Mouse (Mus musculus) embryonic facial prominence, embryonic 11.5 days (tissue): ENCODE measurements around the gene Rab43. TPM values are rescaled to one million over a fixed set of nuclear protein-coding genes. Genes with fewer than 3 reads are reported as not detected.

Experiments
- ATAC-seq: fragments of 200-750 bp; cut with Nextera tagmentation; replicated peaks from 2 replicates; pipeline ENCODE4 v1.8.0; 2017; ENCODE audit warnings: low read depth; ENCODE audit not compliant: insufficient number of reproducible peaks, low FRiP score, low TSS enrichment
- DNase-seq: peaks from one replicate; pipeline ENCODE4 v3.0.0-alpha.2; 2015; ENCODE audit warnings: low spot score
- H3K27ac ChIP-seq: fragments of 300-500 bp; sonication (generic); replicated peaks from 2 replicates; pipeline ENCODE4 v1.5.1; 2014; ENCODE audit warnings: mild to moderate bottlenecking, low read depth, low read length, control low read depth
- H3K27me3 ChIP-seq: fragments of 300-500 bp; sonication (generic); 2 replicates; pipeline ENCODE4 v1.6.1; 2014; ENCODE audit warnings: mild to moderate bottlenecking, low read length, moderate library complexity, mixed read lengths; ENCODE audit not compliant: control insufficient read depth, insufficient read depth
- H3K36me3 ChIP-seq: fragments of 300-500 bp; sonication (generic); replicated peaks from 2 replicates; pipeline ENCODE4 v1.6.1; 2014; ENCODE audit warnings: low read depth, mild to moderate bottlenecking, low read length, moderate library complexity, mixed read lengths; ENCODE audit not compliant: control insufficient read depth, insufficient read depth
- H3K4me1 ChIP-seq: fragments of 300-500 bp; sonication (generic); 2 replicates; pipeline ENCODE4 v1.6.1; 2014; ENCODE audit warnings: low read length, mixed read lengths; ENCODE audit not compliant: control insufficient read depth, insufficient read depth
- H3K4me2 ChIP-seq: fragments of 300-500 bp; sonication (generic); 2 replicates; pipeline ENCODE4 v1.6.1; 2014; ENCODE audit warnings: low read depth, mild to moderate bottlenecking, control low read depth, low read length, moderate library complexity
- H3K4me3 ChIP-seq: fragments of 300-500 bp; sonication (generic); 2 replicates; pipeline ENCODE4 v1.5.1; 2014; ENCODE audit warnings: low read depth, low read length, control low read depth
- H3K9ac ChIP-seq: fragments of 300-500 bp; sonication (generic); replicated peaks from 2 replicates; pipeline ENCODE4 v1.6.1; 2014; ENCODE audit warnings: mild to moderate bottlenecking, control low read depth, low read length
- H3K9me3 ChIP-seq: fragments of 300-500 bp; sonication (generic); replicated peaks from 2 replicates; pipeline ENCODE4 v1.6.1; 2016; ENCODE audit warnings: mild to moderate bottlenecking, low read length, inconsistent platforms, mixed read lengths; ENCODE audit not compliant: control insufficient read depth
- WGBS: fragments of 180-500 bp; shearing (Covaris S2); extraction: QIAGEN DNeasy Blood & Tissue Kit; methylation state at CpG from one replicate; pipeline ENCODE4 v1.1.7; 2014; 5-methylcytosine and 5-hydroxymethylcytosine counted together
- polyA plus RNA-seq: library from polyadenylated mRNA; unstranded; fragments of >200 nt; fragmentation: Nextera tagmentation; extraction: Ambion mirVana; gene quantifications from 2 replicates; pipeline ENCODE4 v1.2.1, GENCODE M21; 2014

The Rab43 gene
- polyA plus RNA-seq, 1 experiment from 2014 or later, result 7.3 TPM

DNA sequence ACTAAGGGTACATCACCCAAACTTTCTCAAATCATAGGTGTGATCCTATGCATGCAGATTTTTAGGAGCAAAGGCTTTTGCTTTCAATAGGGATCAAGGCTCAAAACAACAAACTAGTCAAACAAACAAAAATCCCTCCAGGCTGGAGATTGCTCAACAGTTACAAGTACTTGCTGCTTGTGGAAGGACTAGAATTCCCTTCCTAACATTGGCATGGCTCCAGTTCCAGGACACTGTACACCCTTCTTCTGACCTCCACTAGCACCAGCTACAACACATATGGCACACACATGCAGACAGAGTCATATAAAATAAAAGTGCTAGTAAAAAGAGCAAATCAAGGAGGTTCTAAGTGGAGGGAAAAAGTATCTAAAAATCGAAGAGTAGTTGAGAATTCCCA is 34.8 kb upstream of the Rab43 start:
- H3K4me2 ChIP-seq, result no peak overlapping the region
- DNase-seq, result no peak
- no peak overlapping the region for H3K27ac ChIP-seq
- H3K4me1 ChIP-seq, result no peaks in the 10 kb centered on the region
- WGBS, result 72% methylated on average over 1 of the region's 1 CpGs
- peaks cover 7% of the 10 kb centered on the region for H3K36me3 ChIP-seq
- H3K27me3 ChIP-seq, result no peaks in the 10 kb centered on the region
- no peak for ATAC-seq
- H3K9ac ChIP-seq, result no peak overlapping the region
- no peaks in the 10 kb centered on the region for H3K9me3 ChIP-seq
- H3K4me3 ChIP-seq, result no peak overlapping the region

- H3K4me2 ChIP-seq, result no peak overlapping the region
- H3K27me3 ChIP-seq, result no peaks in the 10 kb centered on the region
- ATAC-seq, result no peak
- no peak overlapping the region for H3K9ac ChIP-seq
- no peak overlapping the region for H3K4me3 ChIP-seq
- no peaks in the 10 kb centered on the region for H3K4me1 ChIP-seq
- H3K27ac ChIP-seq, result no peak overlapping the region
- no peaks in the 10 kb centered on the region for H3K9me3 ChIP-seq
- 92% methylated on average over 13 of the region's 13 CpGs for WGBS
- DNase-seq, result no peak
- H3K36me3 ChIP-seq, result peaks cover 7% of the 10 kb centered on the region
These were observed 33.2 kb upstream of the Rab43 start for GRCm38 (mm10) chr6:87845031-87845695.

DNA sequence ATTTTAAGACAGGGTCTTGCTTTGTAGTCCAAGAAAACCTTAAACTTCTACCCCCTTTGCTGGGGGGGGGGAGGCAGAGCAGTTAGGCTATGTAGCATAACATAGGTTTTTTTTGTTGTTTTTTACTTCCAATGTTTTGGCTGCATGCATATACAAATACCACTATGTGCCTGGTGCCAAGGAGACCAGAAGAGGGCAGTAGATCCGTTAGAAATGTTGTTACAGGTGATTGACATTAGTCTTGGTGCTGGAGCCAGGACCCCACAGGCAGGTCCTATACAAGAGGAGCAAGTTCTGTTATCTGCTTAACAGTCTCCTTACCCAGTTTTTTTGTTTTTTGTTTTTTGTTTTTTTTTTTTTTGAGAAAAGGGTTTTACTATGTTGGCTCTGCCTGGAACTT is 30.3 kb upstream of the Rab43 start:
- ATAC-seq (no peak), DNase-seq (peak; percentile 40)
- WGBS, result 30% methylated on average over 1 of the region's 1 CpGs
- Histone ChIP-seq H3K27ac (no peak overlapping the region), H3K36me3 (peaks cover 7% of the 10 kb centered on the region), H3K9me3 (no peaks in the 10 kb centered on the region), H3K27me3 (no peaks in the 10 kb centered on the region), H3K4me1 (no peaks in the 10 kb centered on the region), H3K4me2 (no peak overlapping the region), H3K9ac (no peak overlapping the region), H3K4me3 (no peak overlapping the region)

DNA sequence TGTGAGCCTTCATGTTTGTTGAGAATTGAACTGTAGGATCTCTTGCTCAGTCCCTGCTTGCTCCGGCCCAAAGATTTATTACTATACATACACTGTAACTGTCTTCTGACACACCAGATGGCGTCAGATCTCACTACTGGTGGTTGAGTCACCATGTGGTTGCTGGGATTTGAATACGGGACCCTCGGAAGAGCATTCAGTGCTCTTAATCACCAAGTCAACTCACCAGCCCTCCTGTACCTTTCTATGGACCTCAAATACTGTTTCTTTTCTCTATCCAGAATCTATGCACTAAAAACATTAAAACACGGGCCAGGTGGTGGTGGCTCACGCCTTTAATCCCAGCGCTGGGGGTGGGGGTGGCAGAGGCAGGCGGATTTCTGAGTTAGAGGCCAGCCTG is 29.7 kb upstream of the Rab43 start:
- 80% methylated on average over 8 of the region's 8 CpGs for WGBS
- peaks cover 7% of the 10 kb centered on the region for H3K36me3 ChIP-seq
- DNase-seq, result no peak

GRCm38 (mm10) chr6:87839797-87840341 is 27.9 kb upstream of the Rab43 start:
- H3K4me1 ChIP-seq, result no peaks in the 10 kb centered on the region
- DNase-seq (no peak), ATAC-seq (no peak)
- no peak overlapping the region for H3K4me2 ChIP-seq
- H3K36me3 ChIP-seq, result no peaks in the 10 kb centered on the region; the same call in 1 of the 2 replicates
- no peak overlapping the region for H3K9ac ChIP-seq
- 67% methylated on average over 11 of the region's 11 CpGs for WGBS
- H3K27me3 ChIP-seq, result no peaks in the 10 kb centered on the region
- no peaks in the 10 kb centered on the region for H3K9me3 ChIP-seq
- H3K4me3 ChIP-seq, result no peak overlapping the region
- no peak overlapping the region for H3K27ac ChIP-seq

More for the DNA sequence above, 29.7 kb upstream of the Rab43 start:
- no peak for ATAC-seq
- Histone ChIP-seq H3K4me1 (no peaks in the 10 kb centered on the region), H3K27ac (no peak overlapping the region), H3K4me2 (no peak overlapping the region), H3K9me3 (no peaks in the 10 kb centered on the region), H3K9ac (no peak overlapping the region), H3K4me3 (no peak overlapping the region), H3K27me3 (no peaks in the 10 kb centered on the region)

DNA sequence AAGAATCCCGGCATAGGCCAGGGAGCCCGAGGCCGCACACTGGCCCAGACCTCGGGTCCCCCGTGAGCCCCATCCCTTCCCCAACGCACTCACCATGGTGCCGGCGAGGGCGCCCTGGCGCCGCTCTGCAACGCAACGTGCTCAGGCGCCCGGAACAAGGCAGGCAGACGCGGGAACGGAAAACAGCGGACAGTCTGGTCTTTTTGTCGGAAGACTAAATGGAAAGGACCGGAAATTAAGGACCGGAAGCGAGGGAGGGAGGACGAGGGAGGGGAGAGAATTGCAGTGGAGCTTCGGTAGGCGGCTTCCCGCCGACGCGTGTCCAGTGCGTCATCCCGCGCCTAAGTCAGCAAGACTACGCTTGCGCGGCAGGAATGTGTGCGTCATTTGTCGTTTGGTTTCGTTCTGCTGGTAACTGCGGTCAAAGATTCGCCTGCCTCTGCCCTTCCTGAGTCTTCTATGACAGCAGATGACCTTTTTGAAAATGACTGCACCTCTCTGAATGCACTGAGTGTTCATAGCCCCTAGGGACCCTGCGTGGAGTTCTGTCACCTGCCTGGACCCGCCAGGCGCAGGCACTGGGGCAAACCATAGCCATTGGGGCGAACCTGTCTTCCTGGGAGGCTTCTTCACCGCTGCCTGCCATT is 26.7 kb upstream of the Rab43 start, which contains the start of gene Isy1:
Gene Isy1, minus strand, starts transcription at position 248 of the 647 bp plus-strand sequence.
- peak within 1 kb of the TSS; percentile 75 for H3K4me2 ChIP-seq
- H3K4me3 ChIP-seq, result peak within 1 kb of the TSS; percentile 64
- peak; percentile 98 for DNase-seq
- H3K36me3 ChIP-seq, result no peaks in the 10 kb centered on the region; the same call in 1 of the 2 replicates
- H3K9ac ChIP-seq, result peak within 1 kb of the TSS; percentile 81
- H3K27me3 ChIP-seq, result no peaks in the 10 kb centered on the region
- under 1% methylated on average over 46 of the region's 46 CpGs for whole genome bisulfite sequencing
- peak; percentile 95 for ATAC-seq
- H3K9me3 ChIP-seq, result no peaks in the 10 kb centered on the region
- no peaks in the 10 kb centered on the region for H3K4me1 ChIP-seq
- H3K27ac ChIP-seq, result peak within 1 kb of the TSS; percentile 72

DNA sequence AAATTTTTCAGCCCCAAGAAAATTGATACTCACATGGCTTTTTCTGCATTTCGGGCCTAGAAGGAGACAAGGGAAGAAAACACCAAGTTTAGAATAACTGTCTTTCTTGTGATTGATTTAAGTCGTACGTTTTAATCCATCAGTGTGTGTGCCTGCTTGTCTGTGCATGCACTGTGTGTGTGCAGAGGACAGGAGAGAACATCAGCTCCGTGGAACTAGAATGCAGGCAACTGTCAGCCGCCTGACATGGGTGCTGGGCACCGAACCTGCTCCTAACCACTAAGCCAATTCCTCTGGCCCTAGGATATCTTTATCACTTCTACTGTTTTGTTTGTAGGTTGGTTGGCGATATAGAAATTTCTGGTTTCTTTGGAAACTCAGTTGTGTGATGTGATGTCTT is 23.7 kb upstream of the Rab43 start, which contains the start of gene Gm45140:
Gene Gm45140, minus strand, starts transcription at position 101 of the 400 bp plus-strand sequence.
- no peak within 1 kb of the TSS for H3K9ac ChIP-seq
- no peak within 1 kb of the TSS for H3K4me3 ChIP-seq
- ATAC-seq, result no peak
- no peak for DNase-seq
- no peak within 1 kb of the TSS for H3K27ac ChIP-seq
- no peaks in the 10 kb centered on the region for H3K27me3 ChIP-seq
- H3K9me3 ChIP-seq, result no peaks in the 10 kb centered on the region
- H3K36me3 ChIP-seq, result no peaks in the 10 kb centered on the region
- no peaks in the 10 kb centered on the region for H3K4me1 ChIP-seq
- 90% methylated on average over 7 of the region's 7 CpGs for WGBS
- H3K4me2 ChIP-seq, result no peak within 1 kb of the TSS

DNA sequence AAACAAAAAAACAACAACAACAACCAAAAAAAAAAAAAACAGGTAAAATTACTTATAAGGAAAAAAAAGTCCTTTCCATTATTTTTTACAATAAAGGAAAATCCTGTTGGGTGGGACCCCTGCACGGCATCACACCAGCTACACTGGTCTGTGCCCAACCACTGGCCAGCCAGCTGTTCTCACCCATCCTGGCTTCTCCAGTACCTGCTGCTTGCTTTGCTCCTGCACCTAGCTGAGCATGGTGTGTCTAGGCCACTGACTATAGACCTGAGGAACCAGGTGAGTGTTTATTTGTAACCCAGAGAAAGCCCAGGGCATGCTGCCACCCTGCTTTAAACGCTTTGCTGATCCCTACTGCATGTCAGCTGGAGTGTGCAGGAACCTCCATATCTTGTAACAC is 8.4 kb upstream of the Rab43 start:
- H3K36me3 ChIP-seq, result peaks cover 19% of the 10 kb centered on the region
- no peak overlapping the region for H3K9ac ChIP-seq
- no peaks in the 10 kb centered on the region for H3K9me3 ChIP-seq
- no peak overlapping the region for H3K4me2 ChIP-seq
- WGBS, result 92% methylated on average over 2 of the region's 2 CpGs
- no peaks in the 10 kb centered on the region for H3K27me3 ChIP-seq
- no peak overlapping the region for H3K27ac ChIP-seq
- DNase-seq (no peak), ATAC-seq (no peak)
- H3K4me3 ChIP-seq, result no peak overlapping the region
- H3K4me1 ChIP-seq, result no peaks in the 10 kb centered on the region
